Mouse (Mus musculus) adrenal gland (tissue): Measurements from ENCODE around the gene Snx13.

Experiments used
- intact Hi-C: fragments of 180-260 bp; cut with DNase I; formaldehyde crosslinking; loops from one replicate; pipeline ENCODE4 v1.15.1; 2025
- microRNA-seq, 2 experiments: library from miRNA; unstranded; fragments of <30 nt; microRNA quantifications; one replicate each; pipeline ENCODE4; 2019

Gene Snx13

DNA sequence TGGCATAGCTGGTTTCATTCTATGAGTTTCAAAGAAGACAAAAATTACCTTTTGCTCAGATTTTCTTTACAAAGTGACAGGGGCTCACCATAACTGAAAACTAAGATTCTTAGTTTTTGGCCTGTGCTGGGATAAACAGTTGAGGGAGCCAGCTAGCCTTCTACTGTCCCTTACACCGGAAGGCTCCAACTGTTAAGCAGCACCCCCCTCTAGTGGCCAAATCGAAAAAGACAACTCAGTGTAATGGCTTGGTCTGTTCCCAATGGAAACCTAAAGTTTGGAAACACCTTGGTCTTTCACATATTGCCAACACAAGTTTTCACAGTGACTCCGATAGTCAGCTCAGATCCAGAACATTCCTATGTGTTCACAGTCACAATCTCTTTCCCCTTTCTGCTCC lies 135.7 kb downstream of the Snx13 start:
- intact Hi-C loops: loop anchor here (2.0 to 10.0 kb wide), 2 partner anchors 248 to 518 kb away; no protein-coding TSS in a partner anchor

- intact Hi-C loops: loop anchor here (10.0 kb wide), 1 partner anchor 249 kb away; no protein-coding TSS in a partner anchor
Observed at GRCm38 (mm10) chr12:35184261-35184660, 137.3 kb downstream of the Snx13 start.

- intact Hi-C loops: no loop called here
Observed at GRCm38 (mm10) chr12:35191698-35192425, 144.9 kb downstream of the Snx13 start.

DNA sequence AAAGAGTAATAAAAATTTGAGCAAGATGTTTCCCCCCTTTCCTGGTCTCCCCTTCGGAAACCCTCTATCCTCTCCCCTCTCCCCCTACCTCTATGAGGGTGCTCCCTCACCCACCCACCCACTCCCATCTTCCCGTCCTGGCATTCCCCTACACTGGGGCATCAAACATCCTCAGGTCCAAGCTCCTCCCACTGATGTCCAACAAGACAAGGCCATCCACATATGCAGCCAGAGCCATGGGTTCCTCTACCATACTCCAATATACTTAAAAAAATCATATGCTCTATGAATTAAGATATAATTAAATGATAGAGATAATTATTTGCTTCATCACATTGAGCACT lies 145.4 kb downstream of the Snx13 start:
- intact Hi-C loops: no loop called here

Small RNA genes lying within 50 kb of the gene (microRNA-seq; reads per million reads assigned to microRNA genes)
- gene Mir680-3: 0 reads per million in 2 experiments
